18 mouse cellular contexts compared by ENCODE assay signal in genomic region chr4:150085366-150085765, GRCm38 (mm10). TPM values are rescaled to one million over a fixed set of nuclear protein-coding genes. Genes with fewer than 3 reads are reported as not detected.
A peak's percentile ranks its signal among the peaks of the same experiment; 100 is the strongest.
DNase-seq lines count a peak whose midpoint lies in the region; ATAC-seq and TF ChIP-seq lines count a peak whose summit lies in the region.
"Had no signal": no experiment of that assay in that cellular context is flagged by ENCODE, and none has a peak within 500 bp of the region (broad histone marks: within the 10 kb centered on the region; RNA-seq: fewer than 3 reads in every experiment).

No protein-coding gene starts in this region.

- H3K36me3 ChIP-seq in kidney, postnatal 0 days (ENCODE audit: insufficient read depth, low read length) = no peaks in the 10 kb centered on the region
- H3K36me3 ChIP-seq in E14TG2a.4 (ENCODE audit: insufficient read depth, low read length) = no peaks in the 10 kb centered on the region
- H3K36me3 ChIP-seq: embryonic facial prominence, embryonic 15.5 days; limb, embryonic 12.5 days had no signal

- ATAC-seq in kidney, postnatal 0 days (replicated peaks; ENCODE audit: low FRiP score, low read depth) = no peak
- ATAC-seq: forebrain, embryonic 16.5 days had no signal

- H3K27ac ChIP-seq in kidney, postnatal 0 days = no peak overlapping the region
- H3K27ac ChIP-seq: embryonic facial prominence, embryonic 15.5 days; limb, embryonic 12.5 days; macrophage had no signal

- 82% methylated on average over 4 of the region's 4 CpGs for WGBS in kidney, postnatal 0 days

- no peak overlapping the region for H3K4me3 ChIP-seq in kidney, postnatal 0 days (replicated peaks; ENCODE audit: low read depth, low read length)
- no peak overlapping the region for H3K4me3 ChIP-seq in E14TG2a.4 (replicated peaks; ENCODE audit: low read length)
- H3K4me3 ChIP-seq: embryonic facial prominence, embryonic 15.5 days; limb, embryonic 12.5 days had no signal

- peak; percentile 47 for TF ChIP-seq CTCF in kidney, postnatal 0 days (IDR thresholded peaks at IDR 0.05; ENCODE audit: low read depth)
- peak; percentile 95 for TF ChIP-seq CTCF in E14TG2a.4 (conservative IDR thresholded peaks at IDR 0.05; ENCODE audit: low read length)

- no peaks in the 10 kb centered on the region for H3K9me3 ChIP-seq in kidney, postnatal 0 days (replicated peaks; ENCODE audit: low read length)
- no peaks in the 10 kb centered on the region for H3K9me3 ChIP-seq in E14TG2a.4 (ENCODE audit: low read length)
- H3K9me3 ChIP-seq: embryonic facial prominence, embryonic 15.5 days had no signal

- no peak overlapping the region for H3K4me2 ChIP-seq in kidney, postnatal 0 days (ENCODE audit: low read length)
- H3K4me2 ChIP-seq: embryonic facial prominence, embryonic 15.5 days; limb, embryonic 12.5 days had no signal

- no peak for DNase-seq in kidney, postnatal 0 days (ENCODE audit: low spot score)
- no peak for DNase-seq in kidney, postnatal 36 days
- peak; percentile 50 for DNase-seq in 416B (ENCODE audit: low read depth)
- DNase-seq in c-Kit-positive CD71-positive TER-119-negative erythroid progenitor cells, embryonic 14.5 days (ENCODE audit: low read depth) = peak; percentile 21
- no peak for DNase-seq in cerebellum, adult 9-10 months
- no peak for DNase-seq in layer of hippocampus, adult 18-20 months (ENCODE audit: low spot score in 2 of 2)
- DNase-seq in cerebellum, adult 8-10 months = no peak
- DNase-seq: adrenal gland, postnatal 36 days; kidney, adult 11 months; layer of hippocampus, adult 9-11 months; right cerebral cortex, postnatal 25 days; thymus, postnatal 4 days had no signal

- H3K27me3 ChIP-seq in kidney, postnatal 0 days (ENCODE audit: insufficient read depth, low read length) = no peaks in the 10 kb centered on the region
- H3K27me3 ChIP-seq in E14TG2a.4 (ENCODE audit: insufficient read depth, low read length) = peaks cover 27% of the 10 kb centered on the region
- H3K27me3 ChIP-seq: embryonic facial prominence, embryonic 15.5 days had no signal

- H3K4me1 ChIP-seq in kidney, postnatal 0 days (replicated peaks; ENCODE audit: insufficient read depth, low read length) = peaks cover 11% of the 10 kb centered on the region; the same call in 1 of the 2 replicates
- H3K4me1 ChIP-seq in E14TG2a.4 (replicated peaks; ENCODE audit: low read depth, low read length) = peaks cover 14% of the 10 kb centered on the region

- H3K9ac ChIP-seq in kidney, postnatal 0 days (ENCODE audit: low read depth, low read length) = no peak overlapping the region
- H3K9ac ChIP-seq: embryonic facial prominence, embryonic 15.5 days; limb, embryonic 12.5 days had no signal

RNA-seq across cellular contexts. Expression of gene Gpr157, which starts 1.8 kb away (rescaled TPM):
- polyA plus RNA-seq in kidney, postnatal 0 days (2015; fragmentation: Nextera tagmentation; extraction: Ambion mirVana) = 0.18 and 0.28 TPM in 2 replicates
- total RNA-seq in layer of hippocampus, adult 18-20 months (2021) = 1 to 10 TPM; 1.2 to 1.5 TPM

RNA-seq across cellular contexts. Expression of gene Slc2a5, which starts 33.7 kb away (rescaled TPM):
- 8.1 and 9.3 TPM in 2 replicates for polyA plus RNA-seq in kidney, postnatal 0 days (2015; fragmentation: Nextera tagmentation; extraction: Ambion mirVana)
- total RNA-seq in layer of hippocampus, adult 18-20 months (2021) = 1 to 10 TPM; 4.9 to 6.0 TPM
- total RNA-seq: neutrophil, adult 5-6 weeks had no signal

Comparison
In these comparisons a context has a peak if more than half of its experiments do, and no peak if none do; other contexts are left out.
1. DNase-seq: peak in 416B (single experiment) and c-Kit-positive CD71-positive TER-119-negative erythroid progenitor cells, embryonic 14.5 days (single experiment); none in kidney, postnatal 0 days (single experiment), kidney, postnatal 36 days (0 of 2), cerebellum, adult 9-10 months (single experiment), layer of hippocampus, adult 18-20 months (0 of 2) and cerebellum, adult 8-10 months (single experiment).